Mouse (Mus musculus): ENCODE data around the gene Cd79a. TPM values are rescaled to one million over a fixed set of nuclear protein-coding genes. Genes with fewer than 3 reads are reported as not detected.

The Cd79a gene
- polyA plus RNA-seq, 1 experiment from 2014 or later, result 0.29 TPM

GRCm38 (mm10) chr7:24861913-24862312 lies 35.3 kb upstream of the Cd79a start, which contains the start of gene Gm9844:
Gene Gm9844, plus strand, starts transcription at chr7:24862213.
- no peak within 1 kb of the TSS for H3K9ac ChIP-seq (ENCODE audit: low read depth, low read length)
- no peak within 1 kb of the TSS for H3K4me2 ChIP-seq (ENCODE audit: low read length)
- H3K27me3 ChIP-seq (ENCODE audit: control insufficient read depth, insufficient read depth, low read depth, low read length), result no peaks in the 10 kb centered on the region
- no peaks in the 10 kb centered on the region for H3K9me3 ChIP-seq (replicated peaks; ENCODE audit: control insufficient read depth, low read length, poor library complexity, severe bottlenecking)
- ATAC-seq, result no peak
- 88% methylated on average over 7 of the region's 7 CpGs for WGBS
- H3K4me1 ChIP-seq (ENCODE audit: control insufficient read depth, insufficient read depth, low read length), result no peaks in the 10 kb centered on the region
- H3K27ac ChIP-seq (ENCODE audit: low read length), result no peak within 1 kb of the TSS
- no peak within 1 kb of the TSS for H3K4me3 ChIP-seq (ENCODE audit: low read depth, low read length)
- no peaks in the 10 kb centered on the region for H3K36me3 ChIP-seq (ENCODE audit: control insufficient read depth, insufficient read depth, low read length)

- WGBS, result 92% methylated on average over 4 of the region's 4 CpGs
- Histone ChIP-seq H3K4me1 (ENCODE audit: control insufficient read depth, insufficient read depth, low read length) (no peaks in the 10 kb centered on the region), H3K27ac (ENCODE audit: low read length) (no peak overlapping the region), H3K4me2 (ENCODE audit: low read length) (no peak overlapping the region), H3K27me3 (ENCODE audit: control insufficient read depth, insufficient read depth, low read depth, low read length) (no peaks in the 10 kb centered on the region), H3K9ac (ENCODE audit: low read depth, low read length) (no peak overlapping the region), H3K4me3 (ENCODE audit: low read depth, low read length) (no peak overlapping the region), H3K36me3 (ENCODE audit: control insufficient read depth, insufficient read depth, low read length) (no peaks in the 10 kb centered on the region), H3K9me3 (replicated peaks; ENCODE audit: control insufficient read depth, low read length, poor library complexity, severe bottlenecking) (no peaks in the 10 kb centered on the region)
- no peak for ATAC-seq
Observed at GRCm38 (mm10) chr7:24862853-24863252, 34.3 kb upstream of the Cd79a start.

- WGBS, result 31% methylated on average over 6 of the region's 6 CpGs
- Histone ChIP-seq H3K9me3 (replicated peaks; ENCODE audit: control insufficient read depth, low read length, poor library complexity, severe bottlenecking) (no peaks in the 10 kb centered on the region), H3K27me3 (ENCODE audit: control insufficient read depth, insufficient read depth, low read depth, low read length) (no peaks in the 10 kb centered on the region), H3K4me3 (ENCODE audit: low read depth, low read length) (no peak overlapping the region), H3K27ac (ENCODE audit: low read length) (no peak overlapping the region), H3K9ac (ENCODE audit: low read depth, low read length) (no peak overlapping the region), H3K4me1 (ENCODE audit: control insufficient read depth, insufficient read depth, low read length) (no peaks in the 10 kb centered on the region), H3K4me2 (ENCODE audit: low read length) (no peak overlapping the region), H3K36me3 (ENCODE audit: control insufficient read depth, insufficient read depth, low read length) (no peaks in the 10 kb centered on the region)
- no peak for ATAC-seq
Observed at GRCm38 (mm10) chr7:24864156-24864555, 33.0 kb upstream of the Cd79a start.

GRCm38 (mm10) chr7:24869080-24869479 lies 28.1 kb upstream of the Cd79a start:
- H3K9ac ChIP-seq (ENCODE audit: low read depth, low read length), result no peak overlapping the region
- H3K4me1 ChIP-seq (ENCODE audit: control insufficient read depth, insufficient read depth, low read length), result no peaks in the 10 kb centered on the region
- H3K4me3 ChIP-seq (ENCODE audit: low read depth, low read length), result no peak overlapping the region
- no peak overlapping the region for H3K27ac ChIP-seq (ENCODE audit: low read length)
- 30% methylated on average over 17 of the region's 17 CpGs for WGBS
- no peaks in the 10 kb centered on the region for H3K36me3 ChIP-seq (ENCODE audit: control insufficient read depth, insufficient read depth, low read length)
- ATAC-seq, result no peak
- no peaks in the 10 kb centered on the region for H3K9me3 ChIP-seq (replicated peaks; ENCODE audit: control insufficient read depth, low read length, poor library complexity, severe bottlenecking)
- no peak overlapping the region for H3K4me2 ChIP-seq (ENCODE audit: low read length)
- H3K27me3 ChIP-seq (ENCODE audit: control insufficient read depth, insufficient read depth, low read depth, low read length), result no peaks in the 10 kb centered on the region

GRCm38 (mm10) chr7:24869532-24870165 lies 27.5 kb upstream of the Cd79a start, which contains the start of the genes Lypd4 and Dmrtc2:
Gene Lypd4, minus strand, starts transcription at chr7:24869941.
Gene Dmrtc2, plus strand, starts transcription at chr7:24870057.
- H3K9ac ChIP-seq (ENCODE audit: low read depth, low read length), result no peak within 1 kb of the TSS
- no peaks in the 10 kb centered on the region for H3K36me3 ChIP-seq (ENCODE audit: control insufficient read depth, insufficient read depth, low read length)
- H3K4me2 ChIP-seq (ENCODE audit: low read length), result no peak within 1 kb of the TSS
- no peaks in the 10 kb centered on the region for H3K9me3 ChIP-seq (replicated peaks; ENCODE audit: control insufficient read depth, low read length, poor library complexity, severe bottlenecking)
- no peaks in the 10 kb centered on the region for H3K4me1 ChIP-seq (ENCODE audit: control insufficient read depth, insufficient read depth, low read length)
- no peak for ATAC-seq
- no peaks in the 10 kb centered on the region for H3K27me3 ChIP-seq (ENCODE audit: control insufficient read depth, insufficient read depth, low read depth, low read length)
- H3K27ac ChIP-seq (ENCODE audit: low read length), result no peak within 1 kb of the TSS
- WGBS, result 55% methylated on average over 41 of the region's 41 CpGs
- no peak within 1 kb of the TSS for H3K4me3 ChIP-seq (ENCODE audit: low read depth, low read length)

- no peak for ATAC-seq
- no peaks in the 10 kb centered on the region for H3K4me1 ChIP-seq (ENCODE audit: control insufficient read depth, insufficient read depth, low read length)
- no peak overlapping the region for H3K9ac ChIP-seq (ENCODE audit: low read depth, low read length)
- 88% methylated on average over 3 of the region's 3 CpGs for WGBS
- H3K9me3 ChIP-seq (replicated peaks; ENCODE audit: control insufficient read depth, low read length, poor library complexity, severe bottlenecking), result no peaks in the 10 kb centered on the region
- no peak overlapping the region for H3K27ac ChIP-seq (ENCODE audit: low read length)
- no peaks in the 10 kb centered on the region for H3K36me3 ChIP-seq (ENCODE audit: control insufficient read depth, insufficient read depth, low read length)
- no peak overlapping the region for H3K4me3 ChIP-seq (ENCODE audit: low read depth, low read length)
- H3K27me3 ChIP-seq (ENCODE audit: control insufficient read depth, insufficient read depth, low read depth, low read length), result no peaks in the 10 kb centered on the region
- no peak overlapping the region for H3K4me2 ChIP-seq (ENCODE audit: low read length)
Observed at GRCm38 (mm10) chr7:24877588-24877987, 19.6 kb upstream of the Cd79a start.

- no peaks in the 10 kb centered on the region for H3K36me3 ChIP-seq (ENCODE audit: control insufficient read depth, insufficient read depth, low read length)
- H3K4me1 ChIP-seq (ENCODE audit: control insufficient read depth, insufficient read depth, low read length), result no peaks in the 10 kb centered on the region; the same call in 1 of the 2 replicates
- no peak overlapping the region for H3K4me3 ChIP-seq (ENCODE audit: low read depth, low read length)
- ATAC-seq, result no peak
- no peak overlapping the region for H3K4me2 ChIP-seq (ENCODE audit: low read length)
- 14% methylated on average over 2 of the region's 2 CpGs for WGBS
- no peak overlapping the region for H3K9ac ChIP-seq (ENCODE audit: low read depth, low read length)
- H3K27ac ChIP-seq (ENCODE audit: low read length), result no peak overlapping the region
- H3K9me3 ChIP-seq (replicated peaks; ENCODE audit: control insufficient read depth, low read length, poor library complexity, severe bottlenecking), result no peaks in the 10 kb centered on the region
- no peaks in the 10 kb centered on the region for H3K27me3 ChIP-seq (ENCODE audit: control insufficient read depth, insufficient read depth, low read depth, low read length)
Observed at GRCm38 (mm10) chr7:24879620-24880019, 17.6 kb upstream of the Cd79a start.

- H3K9me3 ChIP-seq (replicated peaks; ENCODE audit: control insufficient read depth, low read length, poor library complexity, severe bottlenecking), result no peaks in the 10 kb centered on the region
- H3K4me2 ChIP-seq (ENCODE audit: low read length), result no peak overlapping the region
- no peak overlapping the region for H3K4me3 ChIP-seq (ENCODE audit: low read depth, low read length)
- ATAC-seq, result no peak
- 92% methylated on average over 9 of the region's 9 CpGs for WGBS
- H3K9ac ChIP-seq (ENCODE audit: low read depth, low read length), result no peak overlapping the region
- no peak overlapping the region for H3K27ac ChIP-seq (ENCODE audit: low read length)
- H3K36me3 ChIP-seq (ENCODE audit: control insufficient read depth, insufficient read depth, low read length), result peaks cover 3% of the 10 kb centered on the region; the same call in 1 of the 2 replicates
- no peaks in the 10 kb centered on the region for H3K27me3 ChIP-seq (ENCODE audit: control insufficient read depth, insufficient read depth, low read depth, low read length)
- H3K4me1 ChIP-seq (ENCODE audit: control insufficient read depth, insufficient read depth, low read length), result peaks cover 19% of the 10 kb centered on the region
Observed at GRCm38 (mm10) chr7:24882416-24883199, 14.6 kb upstream of the Cd79a start.

Measured in midbrain, embryonic 16.5 days (tissue).